Mouse (Mus musculus) naive thymus-derived CD4-positive, alpha-beta T cell, adult 2 months (primary cell): ENCODE results near the gene Crtc2.

Experiments used
- DNase-seq: peaks from one replicate; pipeline ENCODE4 v3.0.0-alpha.2; 2011; ENCODE audit warnings: low read depth

The Crtc2 gene

DNA sequence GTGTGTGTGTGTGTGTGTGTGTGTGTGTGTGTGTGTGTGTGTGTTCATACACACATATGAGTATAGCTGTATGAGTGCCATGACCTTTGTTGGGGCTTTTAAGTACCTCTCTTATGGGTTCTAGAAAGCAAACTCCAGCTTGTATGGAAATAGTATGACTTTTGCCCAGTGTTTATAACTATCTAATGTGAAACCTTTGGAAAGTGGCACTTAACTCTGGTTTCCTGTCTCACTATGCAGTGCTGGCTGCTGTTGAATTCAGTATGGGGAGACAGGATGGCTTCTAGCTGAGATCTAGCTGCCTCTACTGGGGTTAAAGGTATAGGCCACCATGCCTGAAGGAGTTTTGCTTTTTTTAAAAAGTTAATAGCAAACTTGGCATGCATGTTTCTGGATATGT is 55.6 kb downstream of the Crtc2 start:
- DNase-seq, result peak; percentile 65

- DNase-seq, result peak; percentile 68
Measured at GRCm38 (mm10) chr3:90313367-90313766, 59.4 kb downstream of the Crtc2 start.
